30 mouse cellular contexts compared by ENCODE assay signal in the genomic region with DNA sequence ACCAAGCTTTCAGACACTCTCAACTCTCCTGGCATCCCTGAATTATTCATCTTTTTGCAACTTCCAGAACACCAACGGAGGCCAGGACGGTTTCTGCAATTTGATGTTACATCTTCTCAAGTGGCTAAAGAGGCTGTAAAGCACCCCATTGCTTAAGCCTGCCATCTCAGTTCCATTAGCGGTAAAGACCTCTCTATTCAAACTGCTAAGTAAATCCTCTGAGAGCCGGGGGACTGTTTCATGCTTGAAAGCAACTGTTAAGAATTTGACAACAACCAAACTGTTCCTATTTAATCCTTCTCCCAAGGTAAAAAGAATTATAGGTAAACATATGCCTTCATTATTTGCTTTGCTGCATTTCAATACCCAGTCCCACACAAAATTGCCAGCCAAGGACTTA. TPM values are rescaled to one million over a fixed set of nuclear protein-coding genes. Genes with fewer than 3 reads are reported as not detected.
DNase-seq lines count a peak whose midpoint lies in the region; ATAC-seq and TF ChIP-seq lines count a peak whose summit lies in the region.
"Had no signal": no experiment of that assay in that cellular context is flagged by ENCODE, and none has a peak within 500 bp of the region (broad histone marks: within the 10 kb centered on the region; RNA-seq: fewer than 3 reads in every experiment).

No protein-coding gene starts in this region.

- no peak overlapping the region for H3K4me3 ChIP-seq in forebrain, embryonic 14.5 days (ENCODE audit: low read depth, low read length)
- H3K4me3 ChIP-seq in forebrain, embryonic 15.5 days, result no peak overlapping the region
- H3K4me3 ChIP-seq in lung, embryonic 14.5 days (ENCODE audit: low read depth, low read length), result no peak overlapping the region
- no peak overlapping the region for H3K4me3 ChIP-seq in midbrain, postnatal 0 days (ENCODE audit: low read depth, low read length)
- H3K4me3 ChIP-seq in midbrain, embryonic 15.5 days, result no peak overlapping the region
- H3K4me3 ChIP-seq in kidney, adult 2 months (ENCODE audit: insufficient read depth, low read depth, low read length), result no peak overlapping the region
- H3K4me3 ChIP-seq: embryonic facial prominence, embryonic 13.5 days; forebrain, embryonic 10.5 days; forebrain, embryonic 13.5 days; heart, embryonic 12.5 days; heart, embryonic 15.5 days; hindbrain, embryonic 10.5 days had no signal

- H3K9me3 ChIP-seq in forebrain, embryonic 14.5 days (replicated peaks; ENCODE audit: control insufficient read depth, low read length), result no peaks in the 10 kb centered on the region
- H3K9me3 ChIP-seq in forebrain, embryonic 15.5 days, result no peaks in the 10 kb centered on the region
- no peaks in the 10 kb centered on the region for H3K9me3 ChIP-seq in lung, embryonic 14.5 days (ENCODE audit: low read depth, low read length)
- H3K9me3 ChIP-seq in midbrain, postnatal 0 days (ENCODE audit: low read length), result no peaks in the 10 kb centered on the region
- H3K9me3 ChIP-seq in midbrain, embryonic 15.5 days, result no peaks in the 10 kb centered on the region
- H3K9me3 ChIP-seq: embryonic facial prominence, embryonic 13.5 days; forebrain, embryonic 13.5 days; heart, embryonic 12.5 days; heart, embryonic 15.5 days had no signal

- ATAC-seq in forebrain, embryonic 14.5 days, result no peak
- no peak for ATAC-seq in forebrain, embryonic 15.5 days (replicated peaks)
- no peak for ATAC-seq in lung, embryonic 14.5 days (ENCODE audit: insufficient read depth)
- ATAC-seq in midbrain, postnatal 0 days (ENCODE audit: low FRiP score), result no peak
- no peak for ATAC-seq in midbrain, embryonic 15.5 days (replicated peaks)
- ATAC-seq: hindbrain, embryonic 16.5 days; inflammation-experienced regulatory T-cells, adult 6 months; Patski had no signal

- no peak for TF ChIP-seq POLR2A in brain, embryonic 14.5 days (IDR thresholded peaks at IDR 0.05; ENCODE audit: borderline replicate concordance, extremely low read depth, insufficient read depth, insufficient read length, poor library complexity, severe bottlenecking)
- TF ChIP-seq POLR2A in kidney, adult 2 months (IDR thresholded peaks at IDR 0.05; ENCODE audit: low read depth, low read length), result no peak

- WGBS in forebrain, embryonic 14.5 days, result 4% methylated on average over 4 of the region's 4 CpGs
- 12% methylated on average over 4 of the region's 4 CpGs for WGBS in forebrain, embryonic 15.5 days
- 52% methylated on average over 4 of the region's 4 CpGs for WGBS in lung, embryonic 14.5 days
- 26% methylated on average over 4 of the region's 4 CpGs for WGBS in midbrain, postnatal 0 days
- WGBS in midbrain, embryonic 15.5 days, result 12% methylated on average over 4 of the region's 4 CpGs
- WGBS in kidney, adult 2 months, result 92% methylated on average over 4 of the region's 4 CpGs

- no peak for TF ChIP-seq CTCF in lung, embryonic 14.5 days (IDR thresholded peaks at IDR 0.05; ENCODE audit: low read depth)
- no peak for TF ChIP-seq CTCF in midbrain, postnatal 0 days (IDR thresholded peaks at IDR 0.05)
- TF ChIP-seq CTCF in brain, embryonic 14.5 days (IDR thresholded peaks at IDR 0.05; ENCODE audit: borderline replicate concordance, extremely low read depth, insufficient read depth, insufficient read length), result no peak
- no peak for TF ChIP-seq CTCF in kidney, adult 2 months (conservative IDR thresholded peaks at IDR 0.05; ENCODE audit: insufficient read depth, insufficient read length, low read depth, low read length)

- peaks cover 14% of the 10 kb centered on the region; the same call in 1 of the 2 replicates for H3K4me1 ChIP-seq in forebrain, embryonic 14.5 days (ENCODE audit: control insufficient read depth, insufficient read depth, low read length)
- peaks cover 19% of the 10 kb centered on the region for H3K4me1 ChIP-seq in forebrain, embryonic 15.5 days
- peaks cover 15% of the 10 kb centered on the region for H3K4me1 ChIP-seq in lung, embryonic 14.5 days (ENCODE audit: insufficient read depth)
- peaks cover 5% of the 10 kb centered on the region for H3K4me1 ChIP-seq in midbrain, postnatal 0 days (ENCODE audit: insufficient read depth, low read length)
- H3K4me1 ChIP-seq in midbrain, embryonic 15.5 days, result peaks cover 14% of the 10 kb centered on the region; the same call in 1 of the 2 replicates
- peaks cover 4% of the 10 kb centered on the region; the same call in 1 of the 2 replicates for H3K4me1 ChIP-seq in kidney, adult 2 months (ENCODE audit: control insufficient read depth, insufficient read depth, low read length)
- H3K4me1 ChIP-seq: hindbrain, embryonic 10.5 days had no signal

- no peaks in the 10 kb centered on the region for H3K36me3 ChIP-seq in forebrain, embryonic 14.5 days (ENCODE audit: control insufficient read depth, insufficient read depth, low read length)
- H3K36me3 ChIP-seq in forebrain, embryonic 15.5 days, result no peaks in the 10 kb centered on the region
- H3K36me3 ChIP-seq in lung, embryonic 14.5 days (ENCODE audit: insufficient read depth), result no peaks in the 10 kb centered on the region
- H3K36me3 ChIP-seq in midbrain, postnatal 0 days (ENCODE audit: insufficient read depth, low read length), result no peaks in the 10 kb centered on the region
- no peaks in the 10 kb centered on the region for H3K36me3 ChIP-seq in midbrain, embryonic 15.5 days (replicated peaks)
- H3K36me3 ChIP-seq in kidney, adult 2 months (ENCODE audit: control insufficient read depth, insufficient read depth, low read length), result no peaks in the 10 kb centered on the region
- H3K36me3 ChIP-seq: embryonic facial prominence, embryonic 13.5 days; forebrain, embryonic 10.5 days; G1E; heart, embryonic 12.5 days; heart, embryonic 15.5 days had no signal

- DNase-seq in forebrain, embryonic 14.5 days (ENCODE audit: low spot score), result peak; percentile 46
- no peak for DNase-seq in lung, embryonic 14.5 days
- no peak for DNase-seq in lung, postnatal 4 days
- peak; percentile 54 for DNase-seq in midbrain, postnatal 0 days (ENCODE audit: low spot score)
- peak; percentile 77 for DNase-seq in brain, embryonic 14.5 days (ENCODE audit: low read depth)
- DNase-seq in kidney, adult 2 months, result no peak
- DNase-seq: adrenal gland, postnatal 10 days; adrenal gland, postnatal 36 days; B cell, adult 2 months; cerebellum, adult 11 months; cerebellum, adult 2 months; cerebellum, adult 9-11 months; cerebellum, postnatal 25 days; gastrocnemius, postnatal 25 days; heart, adult 18-20 months; heart, postnatal 10 days; heart, postnatal 36 days had no signal

- no peaks in the 10 kb centered on the region for H3K27me3 ChIP-seq in forebrain, embryonic 14.5 days (replicated peaks; ENCODE audit: control insufficient read depth, insufficient read depth, low read length)
- peaks cover 12% of the 10 kb centered on the region; the same call in 1 of the 2 replicates for H3K27me3 ChIP-seq in forebrain, embryonic 15.5 days
- no peaks in the 10 kb centered on the region for H3K27me3 ChIP-seq in lung, embryonic 14.5 days (ENCODE audit: insufficient read depth, low read length)
- H3K27me3 ChIP-seq in midbrain, postnatal 0 days (ENCODE audit: insufficient read depth, low read length), result no peaks in the 10 kb centered on the region
- 0 out of 2 replicates have a peak, but pooled peaks cover 7% of the 10 kb centered on the region for H3K27me3 ChIP-seq in midbrain, embryonic 15.5 days (replicated peaks)
- H3K27me3 ChIP-seq in kidney, adult 2 months (replicated peaks; ENCODE audit: control insufficient read depth, insufficient read depth, low read length), result no peaks in the 10 kb centered on the region
- H3K27me3 ChIP-seq: CH12.LX; embryonic facial prominence, embryonic 13.5 days; heart, embryonic 12.5 days; heart, embryonic 15.5 days; Patski had no signal

- no peak overlapping the region for H3K4me2 ChIP-seq in forebrain, embryonic 14.5 days (ENCODE audit: low read length)
- no peak overlapping the region for H3K4me2 ChIP-seq in forebrain, embryonic 15.5 days (replicated peaks)
- peak overlapping the region; percentile 45; the same call in 1 of the 2 replicates for H3K4me2 ChIP-seq in lung, embryonic 14.5 days
- H3K4me2 ChIP-seq in midbrain, postnatal 0 days (ENCODE audit: low read depth, low read length, poor library complexity, severe bottlenecking), result no peak overlapping the region
- no peak overlapping the region for H3K4me2 ChIP-seq in midbrain, embryonic 15.5 days
- H3K4me2 ChIP-seq: embryonic facial prominence, embryonic 13.5 days had no signal

- H3K27ac ChIP-seq in forebrain, embryonic 14.5 days (ENCODE audit: low read depth, low read length), result no peak overlapping the region
- no peak overlapping the region for H3K27ac ChIP-seq in forebrain, embryonic 15.5 days (replicated peaks)
- 0 out of 2 replicates have a peak overlapping the region, but pooled peaks have one; percentile 34 for H3K27ac ChIP-seq in lung, embryonic 14.5 days (ENCODE audit: low read depth)
- H3K27ac ChIP-seq in midbrain, postnatal 0 days (ENCODE audit: low read depth, low read length), result no peak overlapping the region
- no peak overlapping the region for H3K27ac ChIP-seq in midbrain, embryonic 15.5 days
- H3K27ac ChIP-seq in kidney, adult 2 months (ENCODE audit: insufficient read depth, low read depth, low read length), result no peak overlapping the region
- H3K27ac ChIP-seq: forebrain, embryonic 10.5 days; forebrain, embryonic 13.5 days; hindbrain, embryonic 10.5 days had no signal

- no peak overlapping the region for H3K9ac ChIP-seq in forebrain, embryonic 14.5 days (ENCODE audit: low read length)
- H3K9ac ChIP-seq in forebrain, embryonic 15.5 days (replicated peaks), result no peak overlapping the region
- H3K9ac ChIP-seq in lung, embryonic 14.5 days, result no peak overlapping the region
- H3K9ac ChIP-seq in midbrain, postnatal 0 days (replicated peaks; ENCODE audit: low read length, poor library complexity, severe bottlenecking), result no peak overlapping the region
- no peak overlapping the region for H3K9ac ChIP-seq in midbrain, embryonic 15.5 days
- H3K9ac ChIP-seq: embryonic facial prominence, embryonic 13.5 days; forebrain, embryonic 13.5 days; heart, embryonic 12.5 days; heart, embryonic 15.5 days had no signal

RNA-seq across cellular contexts. Expression of gene Ptprm, which starts 51.7 kb away (rescaled TPM):
- 8.0 and 9.8 TPM in 2 replicates for polyA plus RNA-seq in forebrain, embryonic 14.5 days (2014; fragmentation: Nextera tagmentation; extraction: Ambion mirVana)
- polyA plus RNA-seq in forebrain, embryonic 15.5 days (2015; fragmentation: Nextera tagmentation; extraction: Ambion mirVana), result 10.7 and 11.0 TPM in 2 replicates
- polyA plus RNA-seq in lung, embryonic 14.5 days (2014; fragmentation: Nextera tagmentation; extraction: Ambion mirVana), result 42.6 and 45.4 TPM in 2 replicates
- 43.5 and 45.4 TPM in 2 replicates for total RNA-seq in midbrain, postnatal 0 days (2014; rRNA removed)
- 15.9 and 18.3 TPM in 2 replicates for polyA plus RNA-seq in midbrain, postnatal 0 days (2015; fragmentation: Nextera tagmentation; extraction: Ambion mirVana)
- 20.3 and 21.8 TPM in 2 replicates for polyA plus RNA-seq in midbrain, embryonic 15.5 days (2015; fragmentation: Nextera tagmentation; extraction: Ambion mirVana)
- polyA plus RNA-seq in brain, embryonic 14.5 days (2012; rRNA removed), result 11.1 and 20.1 TPM in 2 replicates
- 9.0 and 9.6 TPM in 2 replicates for polyA plus RNA-seq in kidney, adult 2 months (2012; rRNA removed)
- total RNA-seq: CH12.LX had no signal
- polyA plus RNA-seq: G1E; inflammation-experienced regulatory T-cells, adult 6 months had no signal

Comparison
In these comparisons a context has a peak if more than half of its experiments do, and no peak if none do; other contexts are left out.
1. DNase-seq: peak in forebrain, embryonic 14.5 days (single experiment), midbrain, postnatal 0 days (single experiment) and brain, embryonic 14.5 days (single experiment); none in lung, embryonic 14.5 days (single experiment), lung, postnatal 4 days (0 of 2) and kidney, adult 2 months (single experiment).